Mouse (Mus musculus): ENCODE results near the gene Tal1. TPM values are rescaled to one million over a fixed set of nuclear protein-coding genes. Genes with fewer than 3 reads are reported as not detected.

Tal1 gene
- polyA plus RNA-seq, 1 experiment from 2014 or later = 2.2 TPM

DNA sequence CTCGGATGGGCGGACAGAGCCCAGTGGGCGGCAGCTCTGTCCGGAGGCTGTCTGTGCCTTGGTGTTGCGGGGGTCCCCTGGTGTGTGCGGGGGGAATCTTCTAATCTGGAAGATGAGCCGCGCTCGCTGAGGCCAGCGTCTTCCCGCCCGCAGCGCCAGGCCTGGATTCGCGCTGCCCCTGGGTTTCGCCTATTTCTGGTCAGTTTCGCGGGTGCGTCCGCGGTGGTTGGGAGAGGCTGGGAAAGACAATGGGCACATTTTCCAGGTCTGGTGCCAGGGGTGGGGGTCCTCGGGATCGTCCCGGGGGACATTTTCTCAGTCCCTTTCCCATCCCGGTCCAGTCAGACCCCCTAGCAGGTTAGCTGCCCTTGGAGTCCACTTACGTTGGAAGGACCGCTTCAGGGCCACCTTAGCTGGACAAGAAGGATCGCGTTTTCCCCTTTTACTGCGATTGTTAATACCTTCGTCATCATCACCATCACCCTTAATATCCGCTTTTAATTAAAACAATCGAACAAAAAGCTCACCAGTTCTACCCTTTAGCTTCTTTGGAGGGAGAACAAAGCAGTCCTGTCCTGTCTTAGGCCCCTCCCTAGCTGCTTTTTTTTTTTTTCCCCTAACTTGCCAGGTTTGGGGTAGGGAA lies 1.6 kb downstream of the Tal1 start:
- under 1% methylated on average over 33 of the region's 33 CpGs for WGBS
- H3K4me3 ChIP-seq = peak overlapping the region; percentile 44
- H3K27me3 ChIP-seq (ENCODE audit: poor library complexity, severe bottlenecking) = peaks cover 100% of the 10 kb centered on the region
- H3K4me1 ChIP-seq = peaks cover 33% of the 10 kb centered on the region
- H3K36me3 ChIP-seq (replicated peaks) = no peaks in the 10 kb centered on the region
- H3K27ac ChIP-seq = peak overlapping the region; percentile 82
- peak; percentile 59 for DNase-seq (ENCODE audit: extremely low spot score, low spot score)
- H3K9me3 ChIP-seq = no peaks in the 10 kb centered on the region

DNA sequence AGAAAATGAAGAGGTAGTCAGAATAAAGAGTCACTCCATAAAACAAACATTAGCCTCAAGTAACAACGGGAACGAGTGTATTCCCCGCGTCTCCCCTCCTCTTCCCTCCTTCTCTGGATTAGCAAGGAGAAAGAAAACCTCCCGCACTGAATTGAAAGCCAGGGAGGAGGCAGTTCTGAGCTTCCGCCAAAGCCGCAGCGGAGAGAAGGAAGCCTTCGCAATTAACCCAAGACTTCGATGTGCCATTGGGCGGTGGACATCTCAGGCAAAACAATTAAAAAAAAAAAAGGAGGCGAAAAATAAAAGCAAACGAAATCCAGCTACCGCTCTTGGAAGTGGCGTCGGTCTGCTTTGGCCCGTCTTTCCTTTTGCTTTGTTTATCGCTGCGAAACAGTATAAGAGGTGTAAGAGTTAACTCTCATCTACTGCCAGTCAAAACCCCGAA lies 2.1 kb downstream of the Tal1 start:
- H3K4me3 ChIP-seq = peak overlapping the region; percentile 44
- H3K4me1 ChIP-seq = peaks cover 36% of the 10 kb centered on the region
- no peaks in the 10 kb centered on the region for H3K36me3 ChIP-seq (replicated peaks)
- DNase-seq (ENCODE audit: extremely low spot score, low spot score) = peak; percentile 35
- H3K27me3 ChIP-seq (ENCODE audit: poor library complexity, severe bottlenecking) = peaks cover 100% of the 10 kb centered on the region
- H3K27ac ChIP-seq = peak overlapping the region; percentile 82
- under 1% methylated on average over 20 of the region's 20 CpGs for WGBS
- no peaks in the 10 kb centered on the region for H3K9me3 ChIP-seq

DNA sequence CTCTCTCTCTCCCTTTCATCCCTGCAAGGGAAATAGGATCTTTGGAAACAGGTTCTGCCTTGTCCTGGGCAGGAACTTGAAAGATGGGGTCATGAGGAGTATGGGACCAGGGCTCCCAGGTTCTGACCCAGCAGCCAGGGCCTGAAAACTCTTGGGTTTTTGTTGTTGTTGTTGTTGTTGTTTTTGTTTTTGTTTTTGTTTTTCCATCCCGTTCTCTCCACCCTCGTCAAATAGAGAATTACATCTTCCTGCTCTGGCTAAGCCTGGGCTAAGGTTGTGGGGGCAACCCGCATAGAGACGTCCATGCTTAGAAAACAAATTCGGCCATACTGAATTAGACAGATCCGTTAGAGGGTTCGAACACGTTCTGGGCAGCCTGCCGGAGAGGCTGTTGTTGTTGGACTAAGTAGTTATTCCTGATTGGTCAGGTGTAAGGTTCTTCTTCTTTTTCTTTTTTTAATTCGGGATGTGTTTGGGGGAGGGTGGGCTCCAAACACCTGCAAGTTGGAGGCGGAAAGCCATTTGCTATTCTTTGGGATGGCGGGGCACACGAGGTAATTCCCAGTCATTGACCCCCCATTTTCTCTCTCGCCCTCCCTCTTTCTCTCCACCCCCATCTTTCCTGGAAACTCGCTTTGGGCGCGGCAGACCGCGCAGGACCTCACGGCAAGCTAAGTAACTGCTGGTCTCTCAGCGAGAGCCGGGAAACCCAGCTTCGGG lies 2.8 kb downstream of the Tal1 start:
- H3K4me3 ChIP-seq = peak overlapping the region; percentile 44
- no peaks in the 10 kb centered on the region for H3K9me3 ChIP-seq
- DNase-seq (ENCODE audit: extremely low spot score, low spot score) = peak; percentile 38
- no peaks in the 10 kb centered on the region for H3K36me3 ChIP-seq (replicated peaks)
- peaks cover 43% of the 10 kb centered on the region for H3K4me1 ChIP-seq
- H3K27ac ChIP-seq = peak overlapping the region; percentile 82
- peaks cover 100% of the 10 kb centered on the region for H3K27me3 ChIP-seq (ENCODE audit: poor library complexity, severe bottlenecking)
- WGBS = under 1% methylated on average over 23 of the region's 23 CpGs

DNA sequence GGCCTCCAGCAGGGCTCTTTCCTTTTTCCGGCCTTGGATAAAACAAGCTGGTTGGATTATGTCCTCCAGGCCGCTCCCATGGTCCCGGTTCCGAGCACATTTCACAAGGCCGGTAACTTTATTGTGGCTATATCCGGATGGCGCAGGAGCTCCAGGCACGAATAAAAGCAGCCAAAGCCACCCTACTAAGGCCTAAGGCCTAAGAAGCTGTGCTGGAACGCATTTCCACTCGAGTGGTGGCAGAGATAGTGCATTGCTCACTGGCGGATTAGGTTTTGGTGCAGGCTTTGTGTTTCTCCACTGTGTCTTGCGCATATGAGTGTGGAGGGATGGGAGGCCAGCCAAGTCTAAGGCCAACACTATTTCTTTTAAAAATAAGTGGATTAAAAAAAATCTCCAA lies 3.6 kb downstream of the Tal1 start:
- DNase-seq (ENCODE audit: extremely low spot score, low spot score) = peak; percentile 40
- WGBS = under 1% methylated on average over 12 of the region's 12 CpGs
- Histone ChIP-seq H3K4me3 (peak overlapping the region; percentile 44; the same call in 1 of the 2 replicates), H3K9me3 (no peaks in the 10 kb centered on the region), H3K36me3 (replicated peaks) (no peaks in the 10 kb centered on the region), H3K4me1 (peaks cover 44% of the 10 kb centered on the region), H3K27ac (peak overlapping the region; percentile 82; the same call in 1 of the 2 replicates), H3K27me3 (ENCODE audit: poor library complexity, severe bottlenecking) (peaks cover 100% of the 10 kb centered on the region)

DNA sequence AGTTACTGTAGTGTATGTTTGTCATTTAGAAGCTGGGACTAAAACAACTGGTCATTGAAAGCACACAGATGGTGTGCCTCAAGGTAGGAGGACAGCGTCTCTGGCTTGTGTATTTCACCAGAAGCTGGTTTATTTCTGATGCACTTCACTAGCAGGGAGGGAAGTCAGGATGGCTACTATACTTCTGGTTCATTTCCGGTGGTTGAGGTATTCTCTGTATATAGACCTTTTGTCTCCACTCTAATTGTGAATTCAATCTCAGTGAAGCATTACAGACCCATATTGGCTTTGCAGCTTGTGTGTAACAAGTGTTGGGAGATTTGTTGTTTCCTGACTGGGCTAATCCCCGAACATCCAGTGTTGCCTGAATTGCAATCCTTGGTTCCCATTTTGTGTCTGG lies 4.5 kb downstream of the Tal1 start:
- Histone ChIP-seq H3K27ac (0 out of 2 replicates have a peak overlapping the region, but pooled peaks have one; percentile 82), H3K27me3 (ENCODE audit: poor library complexity, severe bottlenecking) (peaks cover 100% of the 10 kb centered on the region), H3K36me3 (replicated peaks) (no peaks in the 10 kb centered on the region), H3K4me1 (peaks cover 44% of the 10 kb centered on the region), H3K9me3 (no peaks in the 10 kb centered on the region), H3K4me3 (peak overlapping the region; percentile 44)
- WGBS = 12% methylated on average over 3 of the region's 3 CpGs
- DNase-seq (ENCODE audit: extremely low spot score, low spot score) = no peak

DNA sequence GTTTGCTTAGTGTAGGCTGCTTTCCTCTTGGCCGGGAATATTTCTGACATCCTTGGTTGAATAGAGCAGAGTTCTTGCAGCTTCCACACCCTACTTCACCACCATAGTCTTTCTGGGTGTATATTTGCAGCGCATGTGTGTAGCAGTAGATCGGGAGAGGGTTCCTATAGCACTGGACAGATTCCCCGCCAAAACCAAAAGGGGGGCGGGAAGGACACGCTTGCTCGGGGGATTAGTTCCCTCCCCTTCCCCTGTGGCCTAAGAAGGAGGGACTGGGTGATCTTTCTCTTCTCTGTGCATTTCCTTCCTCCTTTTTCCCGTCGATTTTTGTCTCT lies 6.3 kb downstream of the Tal1 start:
- no peaks in the 10 kb centered on the region for H3K9me3 ChIP-seq
- H3K27me3 ChIP-seq (ENCODE audit: poor library complexity, severe bottlenecking) = peaks cover 100% of the 10 kb centered on the region
- H3K36me3 ChIP-seq (replicated peaks) = no peaks in the 10 kb centered on the region
- H3K27ac ChIP-seq = peak overlapping the region; percentile 70; the same call in 1 of the 2 replicates
- 1% methylated on average over 9 of the region's 9 CpGs for WGBS
- peak; percentile 35 for DNase-seq (ENCODE audit: extremely low spot score, low spot score)
- H3K4me1 ChIP-seq = peaks cover 29% of the 10 kb centered on the region
- peak overlapping the region; percentile 62 for H3K4me3 ChIP-seq

DNA sequence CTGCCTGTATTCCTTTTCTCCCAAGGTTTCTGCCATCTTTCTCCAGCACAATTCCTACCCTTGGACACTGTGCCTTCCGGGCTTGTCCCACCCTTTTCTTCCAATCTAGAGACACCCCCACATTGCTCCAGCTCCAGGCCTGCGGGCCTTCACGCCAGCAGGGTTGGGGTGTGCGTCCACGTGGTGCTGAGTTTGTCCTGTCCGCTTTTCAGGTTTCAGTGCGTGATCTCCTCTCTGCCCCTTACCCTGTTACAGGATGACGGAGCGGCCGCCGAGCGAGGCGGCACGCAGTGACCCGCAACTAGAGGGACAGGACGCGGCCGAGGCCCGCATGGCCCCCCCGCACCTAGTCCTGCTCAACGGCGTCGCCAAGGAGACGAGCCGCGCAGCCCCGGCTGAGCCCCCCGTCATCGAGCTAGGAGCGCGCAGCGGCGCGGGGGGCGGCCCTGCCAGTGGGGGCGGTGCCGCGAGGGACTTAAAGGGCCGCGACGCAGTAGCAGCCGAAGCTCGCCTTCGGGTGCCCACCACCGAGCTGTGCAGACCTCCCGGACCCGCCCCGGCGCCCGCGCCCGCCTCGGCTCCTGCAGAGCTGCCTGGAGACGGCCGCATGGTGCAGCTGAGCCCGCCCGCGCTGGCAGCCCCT lies 6.8 kb downstream of the Tal1 start:
- Histone ChIP-seq H3K4me3 (peak overlapping the region; percentile 62), H3K36me3 (replicated peaks) (no peaks in the 10 kb centered on the region), H3K27me3 (ENCODE audit: poor library complexity, severe bottlenecking) (peaks cover 100% of the 10 kb centered on the region), H3K4me1 (peaks cover 27% of the 10 kb centered on the region), H3K9me3 (no peaks in the 10 kb centered on the region), H3K27ac (peak overlapping the region; percentile 70)
- peak; percentile 58 for DNase-seq (ENCODE audit: extremely low spot score, low spot score)
- WGBS = under 1% methylated on average over 58 of the region's 58 CpGs

DNA sequence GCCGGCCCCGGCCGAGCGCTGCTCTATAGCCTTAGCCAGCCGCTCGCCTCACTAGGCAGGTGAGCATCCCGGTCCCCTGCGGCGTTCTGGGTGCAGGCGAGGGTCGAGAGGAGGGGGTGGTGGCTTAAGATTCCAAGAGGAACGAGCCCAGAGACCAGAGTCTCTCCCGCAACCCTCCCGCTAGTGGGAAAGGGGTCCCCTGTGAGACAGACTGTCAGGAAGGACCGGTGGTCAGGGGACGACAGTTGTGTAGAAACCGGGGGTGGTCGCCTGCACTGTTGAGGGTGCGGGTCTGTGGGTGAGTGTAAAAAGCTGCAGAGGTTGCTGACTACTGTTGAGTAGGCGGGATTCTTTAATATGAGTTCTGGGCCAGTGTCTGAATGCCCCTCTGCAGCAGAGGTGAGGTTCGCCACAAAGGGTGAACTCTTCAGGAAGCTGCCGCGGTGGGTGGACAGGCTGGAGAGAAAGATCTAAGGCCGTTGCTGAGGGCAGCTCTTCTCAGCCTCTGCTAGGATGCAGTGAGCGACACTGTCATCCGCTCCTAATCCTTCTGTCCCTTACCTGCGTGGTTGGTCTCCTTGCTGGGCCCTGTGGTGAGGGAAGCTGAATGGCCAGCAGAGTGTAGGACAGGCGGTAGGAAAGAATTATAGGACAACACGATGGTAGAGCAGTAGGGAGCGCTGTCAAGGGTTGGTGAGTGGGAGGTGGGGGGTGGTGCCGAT lies 7.5 kb downstream of the Tal1 start:
- Histone ChIP-seq H3K4me3 (peak overlapping the region; percentile 62), H3K27me3 (ENCODE audit: poor library complexity, severe bottlenecking) (peaks cover 100% of the 10 kb centered on the region), H3K36me3 (replicated peaks) (no peaks in the 10 kb centered on the region), H3K9me3 (no peaks in the 10 kb centered on the region), H3K27ac (peak overlapping the region; percentile 70), H3K4me1 (peaks cover 27% of the 10 kb centered on the region)
- DNase-seq (ENCODE audit: extremely low spot score, low spot score) = no peak
- WGBS = under 1% methylated on average over 31 of the region's 31 CpGs

DNA sequence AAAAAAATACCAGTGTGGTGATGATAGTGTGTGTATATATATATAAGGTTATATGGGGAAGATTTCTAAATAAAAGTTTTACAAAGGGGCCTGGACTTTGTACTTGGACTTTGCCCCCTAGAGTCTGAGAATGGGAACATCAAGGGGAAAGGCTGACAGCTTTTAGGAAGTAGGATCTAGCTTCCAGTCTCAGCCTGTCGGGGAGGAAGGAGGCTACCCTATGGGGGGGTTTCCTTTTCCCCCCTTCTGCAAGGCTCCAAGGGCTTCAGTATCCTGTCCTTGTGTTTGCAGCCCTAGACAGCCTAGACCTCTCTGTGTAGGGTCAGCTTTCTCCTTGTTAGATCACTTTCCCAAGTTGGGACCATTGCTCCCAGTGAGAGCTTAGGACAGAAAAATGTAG lies 15.4 kb downstream of the Tal1 start:
- WGBS = 45% methylated on average over 1 of the region's 1 CpGs
- H3K36me3 ChIP-seq (replicated peaks) = no peaks in the 10 kb centered on the region
- peaks cover 46% of the 10 kb centered on the region for H3K27me3 ChIP-seq (ENCODE audit: poor library complexity, severe bottlenecking)
- H3K27ac ChIP-seq = no peak overlapping the region
- no peaks in the 10 kb centered on the region for H3K9me3 ChIP-seq
- H3K4me1 ChIP-seq = peaks cover 7% of the 10 kb centered on the region; the same call in 1 of the 2 replicates
- DNase-seq (ENCODE audit: extremely low spot score, low spot score) = no peak
- H3K4me3 ChIP-seq = no peak overlapping the region

DNA sequence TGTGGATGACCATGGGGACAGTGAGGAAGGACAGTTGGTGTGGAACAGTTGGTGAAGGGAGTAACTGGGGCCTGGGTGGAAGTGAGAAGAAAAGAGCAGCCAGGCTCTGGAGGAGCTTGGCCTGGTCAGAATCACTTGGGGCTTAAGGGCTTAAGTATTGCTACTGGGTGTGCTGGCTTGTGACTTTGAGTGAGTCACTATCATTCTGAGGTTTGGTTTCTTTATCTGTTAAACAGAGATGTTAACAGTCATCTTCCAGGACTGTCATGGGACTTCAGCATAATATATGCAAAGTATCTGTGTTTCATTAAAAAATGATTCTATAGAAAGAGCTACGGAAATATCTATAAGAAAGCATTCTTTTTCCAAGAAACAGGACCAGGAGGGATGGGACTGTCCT lies 18.6 kb downstream of the Tal1 start:
- H3K4me1 ChIP-seq = peaks cover 23% of the 10 kb centered on the region
- no peaks in the 10 kb centered on the region for H3K36me3 ChIP-seq (replicated peaks)
- no peak overlapping the region for H3K27ac ChIP-seq
- WGBS = 81% methylated on average over 1 of the region's 1 CpGs
- no peak for DNase-seq (ENCODE audit: extremely low spot score, low spot score)
- peaks cover 25% of the 10 kb centered on the region for H3K27me3 ChIP-seq (ENCODE audit: poor library complexity, severe bottlenecking)
- H3K4me3 ChIP-seq = no peak overlapping the region
- no peaks in the 10 kb centered on the region for H3K9me3 ChIP-seq

DNA sequence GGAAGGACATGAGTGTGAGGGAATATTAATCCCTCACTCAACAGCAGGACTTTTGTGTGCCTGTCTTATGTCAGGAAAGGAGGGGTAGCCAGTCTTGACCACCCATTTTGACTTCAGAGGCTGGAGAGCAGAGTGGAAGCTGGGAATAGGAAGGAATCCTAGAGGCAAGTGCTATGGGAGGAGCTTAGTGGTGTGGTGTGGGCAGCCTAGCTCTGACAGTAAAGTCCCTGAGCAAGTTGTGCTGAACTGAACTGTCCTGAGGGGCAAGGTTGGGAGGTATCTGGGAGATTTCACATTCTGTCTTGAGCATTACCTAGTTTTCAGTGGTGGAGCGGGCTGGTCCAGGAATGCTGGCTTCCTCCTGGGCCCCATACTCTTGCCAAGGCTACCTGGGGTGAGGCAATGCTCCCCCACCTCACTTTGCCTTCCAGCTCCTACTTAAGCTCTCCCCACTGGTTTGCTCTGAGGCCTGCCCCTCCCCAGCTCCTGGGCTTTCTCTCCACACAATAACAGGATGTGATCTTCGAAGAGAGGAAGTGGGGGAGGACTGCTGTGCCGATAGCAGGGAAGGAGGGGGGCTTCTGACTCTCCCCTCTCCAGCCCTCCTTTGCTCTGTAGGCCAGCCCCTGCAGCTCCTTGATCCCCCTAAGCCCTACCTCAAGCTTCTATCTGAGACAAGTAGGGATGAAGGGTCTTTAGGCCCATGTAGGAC lies 19.1 kb downstream of the Tal1 start:
- H3K4me3 ChIP-seq = no peak overlapping the region
- H3K36me3 ChIP-seq (replicated peaks) = no peaks in the 10 kb centered on the region
- WGBS = 40% methylated on average over 3 of the region's 3 CpGs
- H3K4me1 ChIP-seq = peaks cover 28% of the 10 kb centered on the region
- no peak for DNase-seq (ENCODE audit: extremely low spot score, low spot score)
- no peaks in the 10 kb centered on the region for H3K9me3 ChIP-seq
- H3K27ac ChIP-seq = 0 out of 2 replicates have a peak overlapping the region, but pooled peaks have one; percentile 40
- H3K27me3 ChIP-seq (ENCODE audit: poor library complexity, severe bottlenecking) = peaks cover 21% of the 10 kb centered on the region
